Mouse (Mus musculus): ENCODE data around the gene Stmnd1. TPM values are rescaled to one million over a fixed set of nuclear protein-coding genes. Genes with fewer than 3 reads are reported as not detected.
A peak's percentile ranks its signal among the peaks of the same experiment; 100 is the strongest.
"Not testable (repeated sequence)": the region's sequence is repeated elsewhere in the genome, so short reads cannot be mapped to it uniquely, and the experiment has no call there.

Gene Stmnd1
- total RNA-seq (2021): not detected

- peak in 1 of 2 experiments; percentile 43 for DNase-seq (ENCODE audit: extremely low spot score in 1 of 2, low spot score in 2 of 2)
- intact Hi-C loops (cut with DNase I): no loop called here
These were observed at the start of gene Stmnd1 for GRCm38 (mm10) chr13:46273453-46274110. Gene Stmnd1, plus strand, starts transcription at chr13:46273721.

GRCm38 (mm10) chr13:46226956-46227355 is 46.6 kb upstream of the Stmnd1 start:
- DNase-seq (ENCODE audit: extremely low spot score in 1 of 2, low spot score in 2 of 2): no peak
- intact Hi-C loops (cut with DNase I): no loop called here

- intact Hi-C loops (cut with DNase I): no loop called here
- no peak for DNase-seq (ENCODE audit: extremely low spot score in 1 of 2, low spot score in 2 of 2)
These were observed 46.0 kb upstream of the Stmnd1 start for GRCm38 (mm10) chr13:46227486-46227885.

- intact Hi-C loops (cut with DNase I); DNase-seq (ENCODE audit: extremely low spot score in 1 of 2, low spot score in 2 of 2): not testable (repeated sequence)
These were observed 44.8 kb upstream of the Stmnd1 start for GRCm38 (mm10) chr13:46228750-46229149.

GRCm38 (mm10) chr13:46231514-46232085 is 41.9 kb upstream of the Stmnd1 start:
- intact Hi-C loops (cut with DNase I): no loop called here
- DNase-seq (ENCODE audit: extremely low spot score in 1 of 2, low spot score in 2 of 2): no peak

GRCm38 (mm10) chr13:46237723-46238349 is 35.7 kb upstream of the Stmnd1 start:
- DNase-seq (ENCODE audit: extremely low spot score in 1 of 2, low spot score in 2 of 2): no peak

GRCm38 (mm10) chr13:46238796-46239195 is 34.7 kb upstream of the Stmnd1 start:
- intact Hi-C loops (cut with DNase I): no loop called here

More at GRCm38 (mm10) chr13:46237723-46238349, 35.7 kb upstream of the Stmnd1 start:
- intact Hi-C loops (cut with DNase I): no loop called here

GRCm38 (mm10) chr13:46241391-46242188 is 31.9 kb upstream of the Stmnd1 start:
- intact Hi-C loops (cut with DNase I): no loop called here
- DNase-seq (ENCODE audit: extremely low spot score in 1 of 2, low spot score in 2 of 2): no peak

More at GRCm38 (mm10) chr13:46238796-46239195, 34.7 kb upstream of the Stmnd1 start:
- DNase-seq (ENCODE audit: extremely low spot score in 1 of 2, low spot score in 2 of 2): no peak

- DNase-seq (ENCODE audit: extremely low spot score in 1 of 2, low spot score in 2 of 2): no peak
- intact Hi-C loops (cut with DNase I): no loop called here
These were observed 19.8 kb upstream of the Stmnd1 start for GRCm38 (mm10) chr13:46253753-46254152.

GRCm38 (mm10) chr13:46254171-46254570 is 19.4 kb upstream of the Stmnd1 start:
- intact Hi-C loops (cut with DNase I): no loop called here
- no peak for DNase-seq (ENCODE audit: extremely low spot score in 1 of 2, low spot score in 2 of 2)

- DNase-seq (ENCODE audit: extremely low spot score in 1 of 2, low spot score in 2 of 2): no peak
- intact Hi-C loops (cut with DNase I): loop anchor here (5.0 kb wide), 4 partner anchors 78 to 718 kb away; partner anchors contain the start of gene Atxn1
These were observed 17.9 kb upstream of the Stmnd1 start for GRCm38 (mm10) chr13:46255616-46256015.

- DNase-seq (ENCODE audit: extremely low spot score in 1 of 2, low spot score in 2 of 2): peak; percentile 77 to 80
- intact Hi-C loops (cut with DNase I): loop anchor here (5.0 kb wide), 4 partner anchors 81 to 721 kb away; partner anchors contain the start of gene Atxn1
These were observed 15.7 kb upstream of the Stmnd1 start for GRCm38 (mm10) chr13:46257847-46258246.

GRCm38 (mm10) chr13:46259526-46259925 is 14.0 kb upstream of the Stmnd1 start:
- intact Hi-C loops (cut with DNase I): loop anchor here (5.0 kb wide), 4 partner anchors 82 to 722 kb away; partner anchors contain the start of gene Atxn1
- no peak for DNase-seq (ENCODE audit: extremely low spot score in 1 of 2, low spot score in 2 of 2)

GRCm38 (mm10) chr13:46261244-46261643 is 12.3 kb upstream of the Stmnd1 start:
- intact Hi-C loops (cut with DNase I): no loop called here
- DNase-seq (ENCODE audit: extremely low spot score in 1 of 2, low spot score in 2 of 2): no peak

- no peak for DNase-seq (ENCODE audit: extremely low spot score in 1 of 2, low spot score in 2 of 2)
- intact Hi-C loops (cut with DNase I): no loop called here
These were observed 5.7 kb upstream of the Stmnd1 start for GRCm38 (mm10) chr13:46267783-46268182.

GRCm38 (mm10) chr13:46268341-46268740 is 5.2 kb upstream of the Stmnd1 start:
- intact Hi-C loops (cut with DNase I): no loop called here
- no peak for DNase-seq (ENCODE audit: extremely low spot score in 1 of 2, low spot score in 2 of 2)

GRCm38 (mm10) chr13:46268815-46269445 is 4.6 kb upstream of the Stmnd1 start:
- peak; percentile 32 to 72 for DNase-seq (ENCODE audit: extremely low spot score in 1 of 2, low spot score in 2 of 2)
- intact Hi-C loops (cut with DNase I): no loop called here

- no peak for DNase-seq (ENCODE audit: extremely low spot score in 1 of 2, low spot score in 2 of 2)
- intact Hi-C loops (cut with DNase I): no loop called here
These were observed 589 bp upstream of the Stmnd1 start for GRCm38 (mm10) chr13:46272811-46273452.
